Mouse (Mus musculus): ENCODE data around the gene Mgme1.

DNA sequence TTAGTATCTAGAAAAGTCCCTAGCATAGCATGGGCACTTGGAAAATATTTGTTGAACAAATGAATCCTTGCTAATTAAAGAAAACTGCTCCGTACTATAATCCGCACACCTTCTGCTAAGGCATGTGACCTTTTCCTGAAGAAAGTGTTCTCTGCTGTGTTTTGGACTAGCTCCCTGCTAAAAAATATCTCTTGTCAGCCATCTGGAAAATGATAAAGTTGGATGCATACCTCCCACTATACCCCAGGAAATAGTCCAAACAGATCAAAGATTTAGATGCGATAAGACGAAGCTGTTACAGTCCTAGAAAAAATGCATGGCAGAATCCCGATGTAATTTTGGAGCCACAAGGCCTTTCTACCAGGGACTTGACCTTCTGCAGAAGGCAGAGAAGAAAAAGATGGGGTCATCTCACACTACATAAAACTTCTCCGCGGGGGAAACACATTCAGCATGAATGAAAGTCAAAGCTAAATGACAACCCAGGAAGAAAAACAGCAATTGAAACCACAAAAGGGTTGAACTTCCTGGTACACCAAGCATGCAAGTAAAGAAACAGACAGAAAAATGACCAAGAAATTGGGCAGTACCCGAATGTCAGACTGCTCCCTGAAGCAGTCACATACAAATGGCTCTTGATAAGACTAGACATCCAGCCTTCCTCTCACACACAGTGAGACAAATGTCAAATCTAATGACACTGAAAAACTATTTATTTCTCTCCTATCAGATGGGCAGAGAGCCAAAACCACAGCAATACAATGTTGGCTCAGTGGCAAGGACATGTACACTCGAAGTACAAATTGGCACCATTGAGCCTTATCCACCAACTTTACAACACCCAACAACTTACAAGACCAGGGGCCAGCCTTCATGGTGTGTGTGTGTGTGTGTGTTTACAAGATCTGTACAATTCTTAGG is 29.5 kb downstream of the Mgme1 start:
- TF ChIP-seq CTCF (IDR thresholded peaks at IDR 0.05; ENCODE audit: low read depth) = no peak
- TF ChIP-seq EP300 (IDR thresholded peaks at IDR 0.05; ENCODE audit: low read depth) = no peak

Measured in heart, postnatal 0 days (tissue).